Mouse (Mus musculus) lung, postnatal 25 days (tissue): ENCODE results near the gene Wdr90.

Experiments
- DNase-seq: peaks from one replicate; pipeline ENCODE4 v3.0.0; 2022; ENCODE audit warnings: low spot score

Wdr90 gene

GRCm38 (mm10) chr17:25802825-25803517, 58.3 kb downstream of the Wdr90 start:
- DNase-seq, result no peak

DNA sequence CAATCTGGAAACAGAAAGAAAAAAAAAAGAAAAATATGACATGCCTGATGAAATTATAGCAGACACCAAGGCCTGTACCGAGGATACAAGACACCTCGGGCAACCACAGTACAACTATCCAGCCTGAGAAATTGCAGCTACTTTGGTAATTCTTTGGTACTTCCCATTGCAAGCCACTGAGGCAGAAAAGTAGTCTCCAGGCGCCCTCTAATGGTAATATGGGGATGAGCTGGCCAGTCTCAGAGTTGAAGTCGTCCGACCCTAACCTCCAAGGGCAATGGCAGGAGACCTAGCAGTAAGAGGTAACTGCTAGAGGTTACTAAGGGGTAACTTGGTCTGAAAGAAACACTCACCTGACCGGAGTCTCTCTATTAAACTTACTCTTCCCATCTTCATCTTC, 60.3 kb downstream of the Wdr90 start:
- peak; percentile 83 for DNase-seq

- DNase-seq, result peak; percentile 88
Observed at GRCm38 (mm10) chr17:25796951-25797369, 64.3 kb downstream of the Wdr90 start, which contains the start of gene Metrn. Metrn (minus strand) TSS chr17:25797136.

DNA sequence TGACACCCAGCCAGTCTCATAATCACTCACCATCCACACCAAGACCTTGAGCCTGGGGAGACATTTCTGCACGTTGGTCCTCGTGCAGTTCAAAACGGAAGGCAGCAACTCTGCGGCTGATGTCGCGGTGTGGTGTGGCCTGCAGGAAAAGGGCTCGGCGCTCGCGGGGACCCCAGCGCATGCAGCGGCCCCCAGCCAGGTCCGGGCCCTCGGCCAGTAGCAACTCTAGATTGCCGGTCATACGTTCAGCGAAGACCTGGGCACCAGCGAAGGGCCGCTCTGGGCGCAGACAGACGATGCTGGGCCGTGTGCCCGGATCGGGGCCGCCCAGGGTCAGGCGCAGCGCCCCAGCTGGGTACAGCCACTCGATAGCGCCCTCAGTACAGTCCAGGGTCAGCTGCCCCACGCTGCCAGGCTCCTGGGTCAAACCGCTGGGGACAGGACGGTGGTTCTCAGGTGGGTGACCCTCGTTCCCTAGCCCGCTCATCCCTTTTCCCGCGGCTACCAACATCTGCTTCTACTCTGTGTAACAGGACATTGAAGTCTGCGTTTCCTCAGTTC, 65.0 kb downstream of the Wdr90 start:
- no peak for DNase-seq

DNA sequence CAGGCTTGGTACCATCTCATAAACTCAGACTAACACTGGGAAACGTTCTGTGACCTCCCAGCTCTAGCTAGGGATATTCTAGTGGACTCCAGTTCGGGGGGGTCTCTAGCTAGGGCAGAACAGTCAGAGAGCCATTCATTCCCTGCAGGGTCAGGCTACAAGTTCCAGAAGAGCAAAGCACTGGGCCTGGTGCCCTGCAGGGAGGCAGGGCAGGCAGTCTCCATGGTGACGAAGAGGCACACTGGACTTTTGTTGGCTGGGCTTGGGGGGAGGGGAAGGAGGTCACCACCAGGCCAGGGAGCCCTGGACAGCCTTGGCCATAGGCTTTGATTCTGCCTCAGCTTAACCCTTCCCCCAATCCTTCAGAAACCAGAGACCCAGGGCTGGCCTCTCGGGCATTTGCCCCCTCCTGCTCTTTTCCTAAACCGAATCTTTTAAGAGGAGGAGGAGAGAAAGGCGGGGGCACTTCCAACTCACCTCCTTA, 65.7 kb downstream of the Wdr90 start, which contains the start of gene AC134908.4:
Gene AC134908.4, minus strand, starts transcription at position 51 of the 484 bp plus-strand sequence.
- no peak for DNase-seq

DNA sequence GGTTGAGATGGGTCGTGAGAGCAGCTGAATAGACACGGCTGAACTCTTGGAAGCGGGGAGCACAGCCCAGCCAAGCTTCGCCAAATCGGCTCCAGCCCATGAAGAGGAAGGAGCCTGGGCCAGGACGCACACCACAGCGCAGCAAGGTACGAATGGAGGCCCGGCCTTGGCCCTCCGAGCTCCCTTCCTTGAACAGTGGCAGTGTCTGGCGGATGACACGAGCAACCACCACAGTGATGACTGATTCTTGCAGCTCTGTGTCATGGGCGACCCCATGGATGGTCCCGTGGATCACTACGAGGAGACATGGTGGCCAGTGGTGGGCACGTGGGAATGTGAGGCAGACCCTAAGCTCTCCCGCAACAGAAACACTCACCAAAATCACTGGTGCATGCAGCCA, 66.3 kb downstream of the Wdr90 start:
- no peak for DNase-seq
